Mouse (Mus musculus) gonadal fat pad, adult 2 months (tissue): ENCODE results near the gene Bbs5. TPM values are rescaled to one million over a fixed set of nuclear protein-coding genes. Genes with fewer than 3 reads are reported as not detected.
A peak's percentile ranks its signal among the peaks of the same experiment; 100 is the strongest.
"Not testable (repeated sequence)": the region's sequence is repeated elsewhere in the genome, so short reads cannot be mapped to it uniquely, and the experiment has no call there.

Experiments
- DNase-seq: peaks from one replicate; pipeline ENCODE4 v3.0.0-alpha.2; 2012; ENCODE audit warnings: low read depth
- polyA plus RNA-seq: library from polyadenylated mRNA; depleted of rRNA; stranded (reverse); fragments of >200 nt; gene quantifications from 2 replicates; pipeline ENCODE4 v1.2.3, GENCODE M21; 2012; rRNA removed

The Bbs5 gene
- 4.9 and 5.2 TPM in 2 replicates for polyA plus RNA-seq

DNA sequence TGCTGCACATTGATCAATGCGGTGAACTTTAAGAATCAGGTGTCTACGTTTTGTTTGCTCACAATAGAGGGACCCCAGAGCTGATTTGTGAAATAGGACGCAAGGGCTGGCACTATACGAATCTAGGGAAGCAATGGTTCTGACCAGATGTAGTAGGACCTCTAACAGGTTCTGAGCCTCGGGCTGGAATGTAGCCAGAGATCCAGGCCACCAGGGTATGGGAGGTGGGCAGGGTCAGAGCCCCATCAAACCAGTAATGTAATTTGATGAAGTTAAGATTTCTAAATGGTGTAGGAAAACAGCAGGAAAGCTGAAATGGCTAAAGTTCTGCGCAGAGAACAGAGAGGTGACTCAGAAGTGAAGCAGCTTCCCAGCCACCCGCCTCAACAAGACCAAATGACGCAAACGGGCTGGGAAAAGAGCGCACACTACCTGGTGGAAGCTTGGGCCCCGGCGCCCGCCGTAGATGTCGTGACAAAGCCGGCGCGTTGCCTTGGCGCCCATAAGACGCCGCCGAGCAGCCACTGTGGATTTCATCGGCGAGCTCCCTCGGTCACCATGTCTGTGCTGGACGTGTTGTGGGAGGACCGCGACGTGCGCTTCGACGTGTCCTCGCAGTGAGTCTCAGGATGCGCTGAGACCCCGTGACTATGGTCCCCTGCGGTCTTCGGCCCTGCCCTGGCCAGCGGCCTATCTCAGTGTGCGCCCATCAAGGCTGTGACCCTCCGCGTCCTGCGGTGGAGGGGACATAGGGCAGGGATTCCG lies at the start of gene Bbs5:
Bbs5 (plus strand) TSS at position 446 of the 765 bp plus-strand sequence.
- no peak for DNase-seq

DNA sequence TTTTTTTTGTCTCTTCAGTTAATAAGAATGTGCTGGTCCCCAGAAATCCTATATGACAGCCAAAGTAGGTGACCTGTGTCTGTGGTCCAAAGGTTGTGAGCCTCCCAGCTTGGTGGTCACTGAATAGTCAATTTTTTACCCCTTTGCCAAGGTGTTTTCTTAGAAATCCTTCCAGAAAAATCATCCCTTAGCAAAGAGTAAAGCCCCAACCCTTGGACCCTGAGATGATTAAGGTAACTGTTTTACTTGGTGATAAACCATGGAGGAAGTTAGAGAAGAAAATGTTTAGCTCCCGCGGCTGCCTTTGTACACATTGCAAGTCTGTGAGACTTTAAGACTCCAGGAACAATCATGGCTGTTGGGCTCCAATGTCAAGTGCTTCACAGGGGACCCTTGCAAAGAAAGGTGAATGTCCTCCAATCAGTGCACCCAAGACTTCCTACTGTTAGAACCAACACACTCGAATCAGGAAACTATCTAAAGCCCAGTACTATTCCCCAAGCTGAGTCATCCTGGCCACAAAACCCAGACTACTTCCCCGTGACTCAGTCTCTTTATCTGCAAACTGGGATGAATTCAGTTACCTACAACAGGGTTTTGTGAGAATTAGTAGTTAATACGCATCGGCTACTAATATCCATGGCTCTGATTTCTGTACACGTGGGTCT lies 43.1 kb upstream of the Bbs5 start:
- no peak for DNase-seq

DNA sequence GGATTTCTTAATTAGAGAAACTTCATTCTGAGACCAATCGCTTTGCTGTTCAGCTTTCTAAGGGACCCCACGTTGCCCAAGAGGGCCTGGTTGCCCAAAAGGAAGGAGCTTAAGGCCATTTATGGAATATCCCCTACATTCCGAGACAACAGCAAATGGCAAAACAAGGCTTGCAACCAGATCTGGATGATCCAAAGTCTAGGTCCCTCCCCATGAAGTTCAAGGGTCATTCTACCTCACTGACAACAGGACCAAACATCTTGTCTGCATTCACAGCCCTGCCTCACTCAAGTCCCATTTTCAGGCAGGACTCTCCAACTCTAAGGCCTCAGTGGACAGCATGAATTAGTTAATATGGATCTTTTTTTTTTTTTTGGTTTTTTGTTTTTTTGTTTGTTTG lies 40.4 kb upstream of the Bbs5 start:
- DNase-seq = no peak

DNA sequence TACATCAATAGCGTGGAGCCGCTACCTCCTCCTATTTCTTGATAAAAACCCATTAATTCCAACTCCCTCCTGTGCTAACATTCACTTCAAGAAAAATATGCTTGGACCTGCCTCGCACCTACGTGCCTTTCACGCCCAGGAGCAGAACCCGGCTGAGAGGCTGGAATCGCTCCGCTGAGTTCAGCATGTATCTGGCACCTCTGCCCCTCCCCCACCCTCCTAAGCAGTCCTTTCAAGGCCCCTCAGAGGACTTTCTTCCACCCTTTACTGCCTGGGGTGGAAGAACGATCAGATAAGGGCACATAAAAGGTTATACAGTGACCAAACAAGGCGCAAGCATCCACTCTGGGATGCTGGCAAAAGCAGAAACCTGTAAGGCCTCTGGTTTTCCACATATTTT lies 34.7 kb upstream of the Bbs5 start:
- no peak for DNase-seq

DNA sequence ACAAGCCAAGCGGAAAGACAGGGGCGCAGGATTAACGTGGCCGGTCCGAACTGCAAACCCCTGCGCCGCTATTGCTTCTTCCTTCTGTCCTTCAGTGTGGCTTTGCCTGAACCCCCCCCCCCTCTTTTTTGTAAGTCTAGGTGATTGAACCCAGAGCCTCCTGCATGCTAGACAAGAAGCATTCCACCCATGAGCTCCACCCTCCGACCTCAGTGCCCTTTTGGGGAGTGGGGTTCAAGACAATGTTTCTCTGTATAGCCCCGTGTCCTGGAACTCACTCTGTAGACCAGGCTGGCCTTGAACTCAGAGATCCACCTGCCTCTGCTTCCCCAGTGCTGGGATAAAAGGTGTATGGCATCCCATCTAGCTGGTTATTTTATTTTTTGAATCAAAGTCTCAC lies 34.3 kb upstream of the Bbs5 start:
- DNase-seq = no peak

DNA sequence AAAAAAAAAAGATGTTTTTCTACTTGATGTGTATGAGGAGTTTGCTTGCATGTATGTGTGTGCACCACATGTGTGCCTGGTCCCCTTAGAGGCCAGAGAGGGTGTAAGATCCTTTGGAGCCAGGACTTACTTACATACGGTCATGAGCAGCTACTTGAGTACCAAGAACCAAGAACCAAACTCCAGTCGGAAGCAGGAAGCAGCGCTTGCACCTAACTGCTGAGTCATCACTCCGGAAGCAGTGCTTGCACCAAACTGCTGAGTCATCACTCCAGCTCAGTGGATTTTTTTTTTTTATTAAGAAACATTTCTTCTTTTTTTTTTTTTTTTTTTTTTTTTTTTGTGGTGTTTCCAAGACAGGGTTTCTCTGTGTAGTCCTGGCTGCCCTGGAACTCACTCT lies 33.7 kb upstream of the Bbs5 start:
- DNase-seq = no peak

DNA sequence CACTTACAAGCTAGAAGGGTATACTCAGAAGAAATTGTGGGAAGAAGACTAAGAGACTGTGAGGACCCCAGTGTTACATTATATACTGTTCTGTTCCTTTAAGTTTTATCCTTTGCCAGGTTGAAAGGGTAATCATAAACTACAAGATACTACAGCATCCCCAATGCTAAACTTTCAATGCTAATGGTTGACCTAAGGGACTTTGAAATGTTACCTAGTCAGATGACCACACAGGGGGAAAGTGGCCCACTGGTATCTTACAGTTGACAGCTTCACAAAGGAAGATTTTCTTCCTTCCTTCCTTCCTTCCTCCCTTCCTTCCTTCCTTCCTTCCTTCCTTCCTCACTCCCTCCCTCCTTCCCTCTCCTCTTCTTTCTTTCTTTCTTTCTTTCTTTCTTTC lies 28.6 kb upstream of the Bbs5 start:
- no peak for DNase-seq

DNA sequence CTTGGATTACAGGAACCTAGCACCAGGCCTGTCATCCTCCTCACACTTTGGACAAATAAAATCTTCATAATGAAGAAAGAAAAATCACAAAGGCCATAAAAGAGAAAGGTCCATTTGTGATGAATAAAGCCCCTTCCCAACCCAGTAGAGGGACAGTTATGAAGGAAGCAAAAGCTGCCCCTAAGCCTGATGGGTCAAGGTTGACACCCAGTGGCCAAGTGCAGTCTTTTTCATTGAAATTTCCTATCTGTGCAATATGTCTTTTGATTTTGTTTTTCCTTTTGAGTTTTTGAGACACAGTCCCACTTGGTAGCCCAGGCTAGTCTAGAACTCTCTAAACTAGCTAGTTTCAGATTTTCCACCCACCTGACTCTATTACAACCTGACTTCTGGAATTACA lies 27.7 kb upstream of the Bbs5 start:
- DNase-seq = no peak

DNA sequence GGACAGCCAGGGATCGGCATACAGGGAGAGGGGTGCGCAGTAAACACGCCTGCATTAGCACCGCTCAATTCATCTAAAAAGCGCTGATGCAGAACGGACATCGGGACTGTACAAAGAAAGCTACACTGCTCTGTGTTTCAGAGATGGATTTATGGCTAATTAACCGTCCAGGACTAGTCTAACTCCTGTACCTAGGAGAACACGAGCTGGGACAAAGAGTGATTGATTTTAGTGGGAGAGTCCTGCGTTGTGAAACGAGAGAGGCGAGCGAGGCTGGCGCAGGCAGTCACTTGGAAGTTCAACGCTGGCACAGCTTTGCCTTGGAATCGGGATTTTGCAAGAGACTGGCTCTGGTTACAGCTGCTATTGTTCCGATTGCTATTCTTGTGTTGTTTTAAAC lies 17.8 kb upstream of the Bbs5 start:
- DNase-seq = peak; percentile 75

DNA sequence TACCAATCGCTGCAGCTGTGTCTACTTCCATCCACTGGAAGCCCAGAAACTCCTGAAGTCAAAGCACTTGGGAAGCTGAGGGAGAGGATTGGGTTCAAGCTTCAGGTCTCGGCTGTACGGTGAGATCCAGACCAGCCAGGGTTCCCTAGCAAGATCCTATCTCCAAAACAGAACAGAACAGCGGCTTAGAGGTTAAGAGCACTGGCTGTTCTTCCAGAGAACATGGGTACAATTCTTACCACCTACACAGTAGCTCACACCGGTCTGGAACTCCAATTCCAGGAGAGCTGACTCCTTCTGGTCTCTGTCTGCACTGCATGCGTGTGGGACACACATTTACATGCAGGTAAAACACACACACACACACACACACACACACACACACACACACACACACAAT lies 17.1 kb upstream of the Bbs5 start:
- peak; percentile 60 for DNase-seq

DNA sequence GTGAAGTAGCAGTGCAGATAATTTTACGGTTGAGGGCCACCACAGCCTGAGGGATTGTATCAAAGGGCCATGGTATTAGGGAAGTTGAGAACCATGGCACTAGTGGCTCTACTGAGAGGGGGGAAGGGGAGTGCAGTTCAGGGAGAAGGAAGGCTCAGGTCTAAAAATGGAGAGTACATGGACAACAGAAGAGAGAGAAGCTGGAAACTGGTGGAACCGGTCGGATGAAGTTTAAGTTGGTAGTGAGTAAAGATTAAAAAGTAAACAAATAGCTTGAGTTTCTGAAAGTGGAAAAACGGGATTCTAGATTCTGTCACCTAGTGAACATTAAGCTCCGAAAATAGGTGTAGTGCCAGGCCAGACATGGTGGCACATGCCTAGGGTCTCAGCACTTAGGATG lies 16.2 kb upstream of the Bbs5 start:
- DNase-seq = peak; percentile 44

DNA sequence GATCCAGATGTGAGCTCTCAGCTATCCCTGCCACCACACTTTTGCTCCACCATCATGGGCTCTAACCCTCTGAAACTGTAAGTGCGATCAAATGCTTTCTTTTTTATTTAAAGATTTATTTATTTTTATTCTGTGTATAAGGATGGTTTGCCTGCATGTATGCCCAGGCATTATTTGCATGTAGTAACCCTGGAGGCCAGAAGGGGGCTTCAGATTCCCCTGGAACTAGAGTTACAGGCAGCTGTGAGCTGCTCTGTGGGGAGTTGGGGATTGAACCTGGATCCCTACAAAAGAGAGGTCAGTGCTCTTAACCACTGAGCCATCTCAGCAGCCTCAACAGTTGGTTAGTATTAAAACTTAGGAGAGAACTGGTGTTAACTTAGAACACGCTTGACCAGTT lies 15.5 kb upstream of the Bbs5 start:
- no peak for DNase-seq

DNA sequence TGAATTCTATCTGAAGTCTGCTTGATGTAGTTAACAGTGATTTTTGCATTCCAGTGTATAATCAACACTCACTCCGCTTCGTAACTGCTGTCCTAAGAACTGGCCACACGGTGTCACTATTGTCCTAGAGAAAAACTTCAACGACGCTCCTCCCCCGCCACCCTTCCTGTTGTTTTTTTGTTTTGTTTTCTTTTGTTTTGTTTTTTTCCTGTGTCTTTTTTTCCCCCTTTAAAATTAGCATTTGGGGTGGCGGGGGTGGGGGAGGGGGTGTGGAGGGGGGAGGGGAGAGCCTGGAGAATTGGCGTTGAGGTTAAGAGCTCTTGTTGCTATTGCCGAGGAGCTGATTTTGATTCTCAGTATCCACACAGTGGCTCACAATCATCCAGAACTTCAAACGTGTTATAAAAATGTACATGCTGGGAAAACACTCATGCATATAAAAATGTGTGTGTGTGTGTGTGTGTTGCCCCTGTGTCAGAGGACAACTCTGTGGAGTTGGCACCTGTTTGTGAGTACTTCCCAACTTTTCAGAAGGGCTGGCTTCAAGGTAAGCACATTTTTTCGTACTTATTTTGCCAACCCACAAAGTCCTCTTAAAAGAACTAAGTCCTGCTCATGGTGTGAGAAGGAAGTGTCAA lies 11.8 kb upstream of the Bbs5 start:
- no peak for DNase-seq

DNA sequence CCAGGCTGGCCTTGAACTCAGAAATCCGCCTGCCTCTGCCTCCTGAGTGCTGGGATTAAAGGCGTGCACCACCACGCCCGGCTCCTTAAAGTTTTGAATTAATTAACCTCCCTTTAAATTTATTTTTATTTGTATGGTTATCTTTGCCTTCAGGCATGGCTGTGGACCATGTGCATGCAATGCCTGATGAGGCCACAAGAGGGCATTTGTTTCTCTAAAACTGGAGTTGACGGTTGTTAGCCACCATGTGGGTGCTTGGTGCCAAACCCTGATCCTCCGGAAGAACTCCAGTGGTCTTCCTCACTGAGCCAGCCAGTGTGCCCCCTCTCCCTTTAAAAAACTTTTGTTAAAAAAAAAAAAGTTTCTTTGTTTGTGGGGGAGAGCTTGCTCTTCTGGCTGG lies 11.2 kb upstream of the Bbs5 start:
- DNase-seq = no peak

DNA sequence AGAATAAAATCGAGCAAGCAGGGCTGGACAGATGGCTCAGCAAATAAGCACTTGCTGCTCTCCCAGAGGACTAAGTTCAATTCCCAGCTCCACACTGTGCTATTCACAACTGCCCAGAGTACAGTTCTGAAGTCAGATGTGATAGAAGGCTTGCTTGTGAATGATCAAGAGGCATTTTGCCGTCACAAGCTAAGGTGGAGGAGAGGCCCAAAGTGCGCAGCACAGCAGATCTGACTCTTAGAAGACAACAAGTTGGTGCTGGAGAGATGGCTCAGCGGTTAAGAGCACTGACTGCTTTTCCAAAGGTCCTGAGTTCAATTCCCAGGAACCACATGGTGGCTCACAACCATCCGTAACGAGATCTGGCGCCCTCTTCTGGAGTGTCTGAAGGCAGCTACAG lies 9.0 kb upstream of the Bbs5 start:
- DNase-seq = not testable (repeated sequence)

DNA sequence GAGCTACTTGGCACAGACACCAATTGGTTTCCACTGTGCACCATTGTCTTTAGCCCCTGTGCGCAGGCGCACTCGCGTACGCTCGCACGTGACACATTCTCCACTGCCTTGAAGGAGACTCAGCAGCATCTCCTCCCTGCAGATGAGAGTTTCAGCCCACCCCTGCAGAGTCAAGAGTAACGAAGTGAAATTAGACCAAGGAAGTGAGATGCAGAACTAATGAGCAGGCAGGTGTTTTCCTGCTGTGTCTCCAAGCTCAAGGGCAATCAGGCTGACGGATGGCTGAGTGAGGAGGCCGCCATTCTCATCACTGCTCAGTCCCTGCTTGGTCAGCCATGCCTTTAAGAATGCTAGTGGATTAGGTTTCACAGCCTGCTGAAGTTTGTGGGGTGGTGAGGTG lies 6.9 kb upstream of the Bbs5 start:
- DNase-seq = no peak

DNA sequence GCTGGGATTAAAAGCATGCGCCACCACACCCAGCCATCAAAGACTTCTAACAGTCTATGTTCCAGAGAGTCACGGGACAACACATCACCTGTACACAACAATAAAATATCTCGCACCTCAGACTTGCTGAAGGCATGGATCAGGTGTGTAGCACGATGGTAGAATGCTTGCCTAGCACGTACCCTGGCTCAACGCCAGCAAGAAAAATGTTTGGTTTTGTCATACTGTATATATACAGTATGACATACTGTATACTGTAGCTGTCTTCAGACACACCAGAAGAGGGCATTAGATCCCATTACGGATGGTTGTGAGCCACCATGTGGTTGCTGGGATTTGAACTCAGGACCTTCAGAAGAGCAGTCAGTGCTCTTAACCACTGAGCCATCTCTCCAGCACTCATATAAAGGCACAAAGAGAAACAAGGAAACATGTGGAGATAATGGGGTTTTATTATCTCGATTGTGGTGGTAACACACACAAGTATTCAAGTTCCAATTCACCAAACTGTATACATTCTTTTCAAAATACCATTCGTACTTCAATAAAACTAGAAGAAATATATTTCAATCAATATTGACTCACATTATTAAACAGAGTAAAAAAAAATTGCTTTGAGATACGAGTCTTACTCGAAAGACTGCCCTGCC lies 1.9 kb upstream of the Bbs5 start:
- no peak for DNase-seq

DNA sequence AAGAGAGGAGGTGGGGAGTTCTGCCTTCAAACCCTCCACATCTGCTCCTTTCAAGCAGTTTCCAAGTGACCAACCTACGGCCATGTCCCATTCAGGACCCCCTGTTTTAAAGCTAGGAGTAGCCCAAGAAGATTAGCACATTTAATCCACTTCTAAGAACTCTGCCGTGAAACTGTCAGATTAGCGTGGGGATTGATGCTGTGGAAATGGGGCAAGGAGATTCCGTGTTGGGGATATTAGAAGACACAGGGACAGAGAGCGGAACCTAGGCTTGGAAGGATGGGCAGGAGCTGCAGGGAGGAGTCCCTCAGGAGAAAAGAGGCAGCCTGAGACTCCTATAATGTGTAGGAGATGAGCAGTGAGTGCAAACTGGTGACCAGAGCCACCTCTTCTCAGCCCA lies 2.7 kb downstream of the Bbs5 start:
- DNase-seq = no peak

DNA sequence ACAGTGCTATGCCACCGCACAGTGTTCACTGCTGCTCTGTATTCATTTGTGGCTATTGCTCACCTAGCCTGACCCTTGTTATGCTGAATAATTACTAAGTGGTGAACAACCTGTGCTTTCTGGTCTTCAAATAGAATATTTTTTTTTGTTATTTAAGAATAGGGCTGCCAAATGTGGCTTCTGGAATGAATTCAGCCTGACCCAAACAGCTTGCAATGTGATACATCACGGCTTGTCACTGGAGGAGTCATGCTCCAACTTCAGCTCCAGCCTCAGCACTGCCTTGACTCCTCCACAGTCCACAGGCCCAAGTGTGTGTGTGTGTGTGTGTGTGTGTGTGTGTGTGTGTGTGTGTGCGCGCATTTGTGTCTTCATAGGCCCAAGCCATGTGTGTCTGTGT lies 12.4 kb downstream of the Bbs5 start:
- DNase-seq = no peak

DNA sequence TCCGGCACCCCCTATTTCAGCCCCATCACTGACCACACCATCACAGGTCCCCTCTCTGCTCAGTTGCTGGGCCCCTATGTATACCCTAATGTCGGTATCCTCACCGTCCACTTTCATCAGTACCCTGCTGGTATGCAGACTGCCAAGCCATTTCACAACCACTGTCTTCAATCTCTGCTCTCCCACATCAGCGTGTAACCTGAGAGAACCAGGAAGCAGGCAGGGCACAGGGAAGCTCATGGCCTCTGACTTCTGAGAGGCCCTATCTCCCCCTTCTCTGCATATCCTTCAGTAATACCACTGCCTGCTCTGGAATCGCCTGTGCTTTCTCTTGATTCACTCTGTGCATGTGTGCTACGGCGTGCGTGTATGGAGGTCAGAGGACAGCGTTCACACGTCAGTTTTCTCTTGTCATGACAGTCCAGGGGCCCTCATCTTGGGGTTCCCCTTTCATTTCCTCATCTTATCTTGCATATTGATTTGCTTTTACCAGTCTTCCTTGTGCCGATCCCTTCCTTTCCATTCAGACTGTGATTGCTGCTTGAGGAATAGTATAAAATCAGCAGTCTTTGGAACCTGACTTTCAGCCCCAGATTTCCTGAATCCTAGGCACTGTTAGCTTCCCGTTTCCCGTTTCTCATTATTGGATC lies 17.0 kb downstream of the Bbs5 start:
- no peak for DNase-seq

DNA sequence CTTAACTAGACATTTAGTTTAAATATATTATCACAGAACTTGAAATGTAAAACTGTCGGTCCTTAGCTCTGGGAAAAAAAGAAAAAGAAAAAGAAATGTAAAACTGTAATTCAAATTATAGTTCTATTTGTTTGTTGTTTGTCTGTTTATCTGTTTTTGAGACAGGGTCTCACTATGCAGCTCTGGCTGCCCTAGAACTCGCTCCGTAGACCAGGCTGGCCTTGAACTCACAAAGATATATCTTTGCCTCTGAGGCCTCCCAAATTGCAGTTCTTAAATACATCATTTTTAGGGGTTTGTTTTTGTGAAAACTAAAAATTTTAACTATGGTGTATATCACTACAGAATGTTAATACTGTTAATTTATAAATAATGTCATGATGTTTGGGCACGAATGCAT lies 20.7 kb downstream of the Bbs5 start:
- DNase-seq = no peak

DNA sequence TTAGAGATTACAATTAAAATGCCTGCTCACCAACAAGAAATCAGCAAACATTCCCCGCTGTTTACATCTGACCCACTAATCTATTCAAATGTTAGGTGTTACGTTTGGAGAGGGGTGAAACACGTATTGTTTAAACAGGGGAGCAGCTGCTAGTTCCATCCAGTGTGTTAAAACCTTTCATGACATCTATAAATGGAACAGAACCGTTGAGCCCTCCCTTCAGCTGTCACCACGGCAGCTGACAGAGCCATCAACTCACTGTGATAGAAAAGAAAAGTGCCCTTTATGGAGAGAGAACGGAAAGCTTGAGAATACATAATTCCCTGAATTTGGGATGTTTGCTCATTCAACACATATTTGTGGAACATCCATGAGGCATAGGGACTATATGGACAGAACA lies 21.4 kb downstream of the Bbs5 start:
- no peak for DNase-seq
